Mouse (Mus musculus) bone marrow macrophage, adult 2 months (primary cell): ENCODE results near the gene Rps6ka2.

Experiments
- CTCF ChIP-seq: IDR thresholded peaks from 2 replicates; pipeline ENCODE4 v1.5.1; 2012; ENCODE audit warnings: low read depth, mild to moderate bottlenecking, low read length, moderate library complexity
- POLR2A ChIP-seq: IDR thresholded peaks from 2 replicates; pipeline ENCODE4 v1.6.1; 2012; ENCODE audit warnings: mild to moderate bottlenecking, low read depth, low read length, borderline replicate concordance

DNA sequence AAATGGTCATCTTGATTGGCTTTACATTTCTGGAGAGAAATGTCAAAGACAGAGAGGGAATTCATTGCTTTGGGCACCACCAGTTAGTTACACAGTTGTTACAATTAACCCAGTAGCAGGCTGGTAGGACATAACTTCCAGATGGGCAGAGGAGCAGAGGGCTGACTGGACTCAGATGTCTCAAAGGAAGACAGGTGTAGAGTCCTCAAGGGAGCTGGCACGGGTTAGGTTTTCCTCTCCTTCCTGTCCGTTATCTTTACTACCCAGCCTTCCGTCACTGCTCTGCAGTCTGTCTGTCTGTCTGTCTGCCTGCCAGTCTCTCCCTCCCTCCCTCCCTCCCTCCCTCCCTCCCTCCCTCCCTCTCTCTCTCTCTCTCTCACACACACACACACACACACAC is 52.3 kb downstream of the Rps6ka2 start:
- TF ChIP-seq CTCF, result no peak
- TF ChIP-seq POLR2A, result no peak
